Mouse (Mus musculus): ENCODE data around the gene Olfm2. TPM values are rescaled to one million over a fixed set of nuclear protein-coding genes. Genes with fewer than 3 reads are reported as not detected.

Gene Olfm2
- total and polyA plus RNA-seq, 3 experiments: not detected

DNA sequence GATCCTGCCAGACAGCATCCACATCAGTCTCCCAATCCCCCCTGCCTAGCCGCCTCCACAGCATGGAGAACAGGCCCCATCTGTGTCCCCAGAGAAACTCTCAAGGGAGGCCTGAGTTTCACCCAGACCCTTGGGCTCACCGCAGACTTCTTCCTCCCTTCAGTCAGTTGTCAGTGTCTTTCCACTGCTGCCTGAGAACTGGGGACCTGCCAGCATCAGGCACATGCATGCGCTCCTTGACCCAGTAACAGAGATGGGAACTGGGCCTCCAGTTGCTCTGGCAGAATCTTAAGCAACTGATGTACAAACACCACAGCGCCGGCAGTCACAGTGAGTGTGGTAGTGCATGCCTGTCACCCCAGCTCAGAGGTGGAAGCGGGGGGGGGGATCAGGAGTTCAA, 12.7 kb upstream of the Olfm2 start:
- H3K4me3 ChIP-seq (ENCODE audit: low read depth, low read length): no peak overlapping the region
- DNase-seq (ENCODE audit: low spot score) (no peak), ATAC-seq (ENCODE audit: extremely low read depth, insufficient number of reproducible peaks, low FRiP score, poor library complexity, severe bottlenecking) (no peak)
- peaks cover 18% of the 10 kb centered on the region for H3K27me3 ChIP-seq (ENCODE audit: insufficient read depth, low read length)
- H3K36me3 ChIP-seq (replicated peaks): no peaks in the 10 kb centered on the region
- H3K4me1 ChIP-seq (ENCODE audit: insufficient read depth, low read depth, low read length): peaks cover 2% of the 10 kb centered on the region; the same call in 1 of the 2 replicates
- no peaks in the 10 kb centered on the region for H3K9me3 ChIP-seq (replicated peaks)
- TF ChIP-seq GATA1 (IDR thresholded peaks at IDR 0.05; ENCODE audit: borderline replicate concordance, low read length): no peak
- TF ChIP-seq POLR2AphosphoS5 (IDR thresholded peaks at IDR 0.05; ENCODE audit: insufficient replicate concordance, low read depth, low read length): no peak
- no peak for TF ChIP-seq GATA2 (IDR thresholded peaks at IDR 0.05; ENCODE audit: borderline replicate concordance, low read depth, low read length)

DNA sequence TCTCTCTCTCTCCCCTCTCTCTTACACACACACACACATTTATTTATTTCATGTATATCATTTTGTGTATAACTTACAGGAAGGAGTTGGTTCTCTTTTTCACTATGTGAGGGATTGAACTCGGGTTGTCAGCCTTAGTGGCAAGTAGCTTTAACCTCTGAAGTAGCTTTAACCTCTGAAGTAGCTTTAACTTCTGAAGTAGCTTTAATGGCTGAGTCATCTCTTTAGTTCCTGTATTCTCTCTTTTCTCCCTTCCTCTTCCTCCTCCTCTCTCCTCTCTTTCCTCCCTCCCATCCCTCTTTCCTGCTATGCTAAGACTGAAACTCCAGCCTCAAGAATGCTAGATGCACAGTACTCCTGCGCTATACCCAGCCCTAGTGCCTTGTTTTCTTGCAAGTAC, 12.1 kb upstream of the Olfm2 start:
- Histone ChIP-seq H3K36me3 (replicated peaks) (no peaks in the 10 kb centered on the region), H3K27me3 (ENCODE audit: insufficient read depth, low read length) (peaks cover 18% of the 10 kb centered on the region), H3K4me3 (ENCODE audit: low read depth, low read length) (no peak overlapping the region), H3K4me1 (ENCODE audit: insufficient read depth, low read depth, low read length) (peaks cover 2% of the 10 kb centered on the region; the same call in 1 of the 2 replicates), H3K9me3 (replicated peaks) (no peaks in the 10 kb centered on the region)
- TF ChIP-seq GATA1 (IDR thresholded peaks at IDR 0.05; ENCODE audit: borderline replicate concordance, low read length) (no peak), TAL1 (conservative IDR thresholded peaks at IDR 0.05; ENCODE audit: low read depth, low read length) (no peak), CTCF (IDR thresholded peaks at IDR 0.05; ENCODE audit: low read depth, low read length) (no peak), GATA2 (IDR thresholded peaks at IDR 0.05; ENCODE audit: borderline replicate concordance, low read depth, low read length) (no peak)
- DNase-seq (ENCODE audit: low spot score): no peak
- ATAC-seq (ENCODE audit: extremely low read depth, insufficient number of reproducible peaks, low FRiP score, poor library complexity, severe bottlenecking): no peak

GRCm38 (mm10) chr9:20757087-20757955, 11.2 kb upstream of the Olfm2 start:
- DNase-seq (ENCODE audit: low spot score): peak; percentile 22
- no peaks in the 10 kb centered on the region for H3K36me3 ChIP-seq (replicated peaks)
- H3K27me3 ChIP-seq (ENCODE audit: insufficient read depth, low read length): peaks cover 18% of the 10 kb centered on the region
- no peak overlapping the region for H3K4me3 ChIP-seq (ENCODE audit: low read depth, low read length)
- H3K4me1 ChIP-seq (ENCODE audit: insufficient read depth, low read depth, low read length): peaks cover 2% of the 10 kb centered on the region; the same call in 1 of the 2 replicates
- peak; percentile 40; the same call in 1 of the 2 replicates for ATAC-seq (ENCODE audit: extremely low read depth, insufficient number of reproducible peaks, low FRiP score, poor library complexity, severe bottlenecking)
- H3K9me3 ChIP-seq (replicated peaks): no peaks in the 10 kb centered on the region
- TF ChIP-seq CTCF (IDR thresholded peaks at IDR 0.05; ENCODE audit: low read depth, low read length) (peak; percentile 56), GATA2 (IDR thresholded peaks at IDR 0.05; ENCODE audit: borderline replicate concordance, low read depth, low read length) (no peak), GATA1 (IDR thresholded peaks at IDR 0.05; ENCODE audit: borderline replicate concordance, low read length) (no peak), TAL1 (conservative IDR thresholded peaks at IDR 0.05; ENCODE audit: low read depth, low read length) (no peak), POLR2AphosphoS5 (IDR thresholded peaks at IDR 0.05; ENCODE audit: insufficient replicate concordance, low read depth, low read length) (no peak)

- H3K27me3 ChIP-seq (ENCODE audit: insufficient read depth, low read length): peaks cover 19% of the 10 kb centered on the region
- ATAC-seq (ENCODE audit: extremely low read depth, insufficient number of reproducible peaks, low FRiP score, poor library complexity, severe bottlenecking) (no peak), DNase-seq (ENCODE audit: low spot score) (no peak)
- no peak for TF ChIP-seq CTCF (IDR thresholded peaks at IDR 0.05; ENCODE audit: low read depth, low read length)
- TF ChIP-seq POLR2AphosphoS5 (IDR thresholded peaks at IDR 0.05; ENCODE audit: insufficient replicate concordance, low read depth, low read length): no peak
- TF ChIP-seq GATA2 (IDR thresholded peaks at IDR 0.05; ENCODE audit: borderline replicate concordance, low read depth, low read length): no peak
- no peak for TF ChIP-seq GATA1 (IDR thresholded peaks at IDR 0.05; ENCODE audit: borderline replicate concordance, low read length)
- no peak for TF ChIP-seq TAL1 (conservative IDR thresholded peaks at IDR 0.05; ENCODE audit: low read depth, low read length)
- H3K36me3 ChIP-seq (replicated peaks): no peaks in the 10 kb centered on the region
- no peak overlapping the region for H3K4me3 ChIP-seq (ENCODE audit: low read depth, low read length)
- no peaks in the 10 kb centered on the region for H3K9me3 ChIP-seq (replicated peaks)
- peaks cover 2% of the 10 kb centered on the region; the same call in 1 of the 2 replicates for H3K4me1 ChIP-seq (ENCODE audit: insufficient read depth, low read depth, low read length)
Measured at GRCm38 (mm10) chr9:20756081-20756700, 10.0 kb upstream of the Olfm2 start.

GRCm38 (mm10) chr9:20754335-20754734, 8.2 kb upstream of the Olfm2 start:
- DNase-seq (ENCODE audit: low spot score) (no peak), ATAC-seq (ENCODE audit: extremely low read depth, insufficient number of reproducible peaks, low FRiP score, poor library complexity, severe bottlenecking) (no peak)
- Histone ChIP-seq H3K36me3 (replicated peaks) (no peaks in the 10 kb centered on the region), H3K4me3 (ENCODE audit: low read depth, low read length) (no peak overlapping the region), H3K27me3 (ENCODE audit: insufficient read depth, low read length) (peaks cover 20% of the 10 kb centered on the region), H3K4me1 (ENCODE audit: insufficient read depth, low read depth, low read length) (peaks cover 2% of the 10 kb centered on the region; the same call in 1 of the 2 replicates), H3K9me3 (replicated peaks) (no peaks in the 10 kb centered on the region)
- no peak for TF ChIP-seq POLR2AphosphoS5 (IDR thresholded peaks at IDR 0.05; ENCODE audit: insufficient replicate concordance, low read depth, low read length)
- no peak for TF ChIP-seq GATA2 (IDR thresholded peaks at IDR 0.05; ENCODE audit: borderline replicate concordance, low read depth, low read length)
- TF ChIP-seq CTCF (IDR thresholded peaks at IDR 0.05; ENCODE audit: low read depth, low read length): no peak

- TF ChIP-seq GATA2 (IDR thresholded peaks at IDR 0.05; ENCODE audit: borderline replicate concordance, low read depth, low read length) (no peak), GATA1 (IDR thresholded peaks at IDR 0.05; ENCODE audit: borderline replicate concordance, low read length) (no peak)
- no peak for ATAC-seq (ENCODE audit: extremely low read depth, insufficient number of reproducible peaks, low FRiP score, poor library complexity, severe bottlenecking)
- Histone ChIP-seq H3K36me3 (replicated peaks) (no peaks in the 10 kb centered on the region), H3K4me3 (ENCODE audit: low read depth, low read length) (no peak overlapping the region), H3K9me3 (replicated peaks) (no peaks in the 10 kb centered on the region), H3K4me1 (ENCODE audit: insufficient read depth, low read depth, low read length) (peaks cover 3% of the 10 kb centered on the region; the same call in 1 of the 2 replicates), H3K27me3 (ENCODE audit: insufficient read depth, low read length) (peaks cover 23% of the 10 kb centered on the region)
- DNase-seq (ENCODE audit: low spot score): no peak
Measured at GRCm38 (mm10) chr9:20751477-20752029, 5.4 kb upstream of the Olfm2 start.

Measured in G1E (cell line).